Mouse (Mus musculus) liver, embryonic 14.5 days (tissue): ENCODE measurements around the gene Prcd. TPM values are rescaled to one million over a fixed set of nuclear protein-coding genes. Genes with fewer than 3 reads are reported as not detected.
A peak's percentile ranks its signal among the peaks of the same experiment; 100 is the strongest.

Experiments used
- ATAC-seq: fragments of 200-750 bp; cut with Nextera tagmentation; 2 replicates; pipeline ENCODE4 v1.8.0; 2017; ENCODE audit warnings: moderate number of reproducible peaks, mild to moderate bottlenecking, moderate library complexity; ENCODE audit not compliant: insufficient read depth
- DNase-seq, 3 experiments: peaks; one replicate each; pipeline ENCODE4 v3.0.0-alpha.2; 2012 to 2013; ENCODE audit warnings: low read depth in 3 of 3, low spot score in 3 of 3
- H3K27ac ChIP-seq: fragments of 300-500 bp; sonication (generic); 2 replicates; pipeline ENCODE4 v1.5.1; 2014; ENCODE audit warnings: moderate library complexity, mild to moderate bottlenecking, control low read depth, inconsistent platforms
- H3K27me3 ChIP-seq: fragments of 300-500 bp; sonication (generic); 2 replicates; pipeline ENCODE4 v1.6.1; 2014; ENCODE audit warnings: mild to moderate bottlenecking, low read length, moderate library complexity; ENCODE audit not compliant: control insufficient read depth, insufficient read depth
- H3K36me3 ChIP-seq: fragments of 300-500 bp; sonication (generic); replicated peaks from 2 replicates; pipeline ENCODE4 v1.6.1; 2014; ENCODE audit warnings: low read depth; ENCODE audit not compliant: control insufficient read depth, insufficient read depth
- H3K4me1 ChIP-seq, 2 experiments: fragments of 200-500 bp in 1 of 2; fragments of 300-500 bp in 1 of 2; sonication (generic) in 1 of 2; replicated peaks; 2 replicates each; pipeline ENCODE4 v1.6.1; 2012 to 2014; ENCODE audit warnings: antibody characterized with exemption in 1 of 2, inconsistent platforms in 1 of 2, low read length in 1 of 2; ENCODE audit not compliant: control insufficient read depth in 2 of 2, insufficient read depth in 2 of 2
- H3K4me2 ChIP-seq: fragments of 300-500 bp; sonication (generic); 2 replicates; pipeline ENCODE4 v1.6.1; 2014; ENCODE audit warnings: low read depth, mild to moderate bottlenecking, control low read depth, moderate library complexity
- H3K4me3 ChIP-seq, 2 experiments: fragments of 200-500 bp in 1 of 2; fragments of 300-500 bp in 1 of 2; sonication (generic) in 1 of 2; 2 replicates each; pipeline ENCODE4 v1.5.1; 2012 to 2014; ENCODE audit warnings: low read depth in 2 of 2, low read length in 2 of 2, mild to moderate bottlenecking in 2 of 2, control low read depth in 1 of 2, inconsistent platforms in 1 of 2, moderate library complexity in 1 of 2; ENCODE audit not compliant: insufficient read depth in 1 of 2
- H3K9ac ChIP-seq: fragments of 300-500 bp; sonication (generic); replicated peaks from 2 replicates; pipeline ENCODE4 v1.6.1; 2014; ENCODE audit warnings: mild to moderate bottlenecking, control low read depth, moderate library complexity
- H3K9me3 ChIP-seq: fragments of 300-500 bp; sonication (generic); 2 replicates; pipeline ENCODE4 v1.6.1; 2016; ENCODE audit warnings: low read length, mixed read lengths; ENCODE audit not compliant: control insufficient read depth
- CTCF ChIP-seq: IDR thresholded peaks from 2 replicates; pipeline ENCODE4 v1.5.1; 2016; ENCODE audit warnings: antibody characterized with exemption, low read depth, control low read depth
- EP300 ChIP-seq: IDR thresholded peaks from 2 replicates; pipeline ENCODE4 v1.6.1; 2016; ENCODE audit warnings: antibody characterized with exemption, low read depth
- WGBS: fragments of 180-500 bp; shearing (Covaris S2); extraction: QIAGEN DNeasy Blood & Tissue Kit; methylation state at CpG from one replicate; pipeline ENCODE4 v1.1.7; 2014; ENCODE audit not compliant: insufficient replicate concordance; 5-methylcytosine and 5-hydroxymethylcytosine counted together
- polyA plus RNA-seq, 2 experiments: library from polyadenylated mRNA; depleted of rRNA in 1 of 2; stranded (reverse) in 1 of 2; unstranded in 1 of 2; fragments of >200 nt; fragmentation: Nextera tagmentation in 1 of 2; extraction: Ambion mirVana in 1 of 2; gene quantifications; 2 replicates each; pipeline versions ENCODE4 v1.2.1 to v1.2.3; 2012 to 2014

Prcd gene
- polyA plus RNA-seq, 2 experiments, result 0.11 to 0.19 TPM

- TF ChIP-seq CTCF (no peak), EP300 (no peak)
- Histone ChIP-seq H3K9ac (no peak overlapping the region), H3K9me3 (no peaks in the 10 kb centered on the region), H3K4me2 (peak overlapping the region; percentile 55; the same call in 1 of the 2 replicates), H3K36me3 (no peaks in the 10 kb centered on the region), H3K27ac (no peak overlapping the region), H3K4me1 (peaks cover 0 to 5% of the 10 kb centered on the region in 2 experiments; a peak in 2 of 4 replicates), H3K4me3 (no peak overlapping the region), H3K27me3 (peaks cover 24% of the 10 kb centered on the region)
- DNase-seq, result no peak
- 64% methylated on average over 10 of the region's 10 CpGs for WGBS
- no peak for ATAC-seq
These were observed 4.9 kb downstream of the Prcd start for GRCm38 (mm10) chr11:116658238-116658637.

- TF ChIP-seq EP300, result no peak
- 60% methylated on average over 15 of the region's 15 CpGs for WGBS
- Histone ChIP-seq H3K27ac (no peak overlapping the region), H3K9me3 (no peaks in the 10 kb centered on the region), H3K4me3 (no peak overlapping the region), H3K27me3 (peaks cover 15% of the 10 kb centered on the region), H3K4me2 (no peak overlapping the region), H3K9ac (no peak overlapping the region), H3K4me1 (peaks cover 0 to 5% of the 10 kb centered on the region in 2 experiments; a peak in 2 of 4 replicates), H3K36me3 (no peaks in the 10 kb centered on the region)
- no peak for ATAC-seq
- DNase-seq, result no peak
These were observed 5.8 kb downstream of the Prcd start for GRCm38 (mm10) chr11:116659027-116659621.

GRCm38 (mm10) chr11:116660181-116660580 is 6.8 kb downstream of the Prcd start:
- no peak overlapping the region for H3K4me2 ChIP-seq
- no peak overlapping the region for H3K4me3 ChIP-seq
- H3K36me3 ChIP-seq, result no peaks in the 10 kb centered on the region
- DNase-seq (no peak), ATAC-seq (no peak)
- peaks cover 0 to 5% of the 10 kb centered on the region in 2 experiments; a peak in 2 of 4 replicates for H3K4me1 ChIP-seq
- H3K27ac ChIP-seq, result no peak overlapping the region
- no peaks in the 10 kb centered on the region for H3K9me3 ChIP-seq
- H3K9ac ChIP-seq, result no peak overlapping the region
- TF ChIP-seq CTCF (no peak), EP300 (no peak)
- 74% methylated on average over 9 of the region's 9 CpGs for WGBS
- peaks cover 5% of the 10 kb centered on the region; the same call in 1 of the 2 replicates for H3K27me3 ChIP-seq

GRCm38 (mm10) chr11:116661291-116661947 is 8.1 kb downstream of the Prcd start:
- DNase-seq, result no peak
- H3K4me2 ChIP-seq, result no peak overlapping the region
- WGBS, result 29% methylated on average over 13 of the region's 13 CpGs

GRCm38 (mm10) chr11:116661948-116662377 is 8.6 kb downstream of the Prcd start:
- TF ChIP-seq CTCF (no peak), EP300 (no peak)
- H3K36me3 ChIP-seq, result no peaks in the 10 kb centered on the region
- no peak overlapping the region for H3K4me2 ChIP-seq
- DNase-seq (no peak), ATAC-seq (no peak)
- H3K9me3 ChIP-seq, result no peaks in the 10 kb centered on the region
- H3K4me3 ChIP-seq, result no peak overlapping the region
- 56% methylated on average over 7 of the region's 8 CpGs for WGBS
- peaks cover 5% of the 10 kb centered on the region; the same call in 1 of the 2 replicates for H3K27me3 ChIP-seq
- no peak overlapping the region for H3K9ac ChIP-seq
- peaks cover 0 to 5% of the 10 kb centered on the region in 2 experiments; a peak in 2 of 4 replicates for H3K4me1 ChIP-seq
- H3K27ac ChIP-seq, result no peak overlapping the region

More at GRCm38 (mm10) chr11:116661291-116661947, 8.1 kb downstream of the Prcd start:
- Histone ChIP-seq H3K4me1 (peaks cover 0 to 5% of the 10 kb centered on the region in 2 experiments; a peak in 2 of 4 replicates), H3K9me3 (no peaks in the 10 kb centered on the region), H3K27ac (no peak overlapping the region), H3K27me3 (peaks cover 5% of the 10 kb centered on the region; the same call in 1 of the 2 replicates), H3K36me3 (no peaks in the 10 kb centered on the region), H3K9ac (no peak overlapping the region), H3K4me3 (no peak overlapping the region)
- no peak for ATAC-seq
- TF ChIP-seq CTCF (no peak), EP300 (no peak)
